Mouse (Mus musculus): ENCODE data around the gene Klf1. TPM values are rescaled to one million over a fixed set of nuclear protein-coding genes. Genes with fewer than 3 reads are reported as not detected.
A peak's percentile ranks its signal among the peaks of the same experiment; 100 is the strongest.

Klf1 gene
- polyA plus RNA-seq, 1 experiment from 2014 or later, result 0.28 TPM

DNA sequence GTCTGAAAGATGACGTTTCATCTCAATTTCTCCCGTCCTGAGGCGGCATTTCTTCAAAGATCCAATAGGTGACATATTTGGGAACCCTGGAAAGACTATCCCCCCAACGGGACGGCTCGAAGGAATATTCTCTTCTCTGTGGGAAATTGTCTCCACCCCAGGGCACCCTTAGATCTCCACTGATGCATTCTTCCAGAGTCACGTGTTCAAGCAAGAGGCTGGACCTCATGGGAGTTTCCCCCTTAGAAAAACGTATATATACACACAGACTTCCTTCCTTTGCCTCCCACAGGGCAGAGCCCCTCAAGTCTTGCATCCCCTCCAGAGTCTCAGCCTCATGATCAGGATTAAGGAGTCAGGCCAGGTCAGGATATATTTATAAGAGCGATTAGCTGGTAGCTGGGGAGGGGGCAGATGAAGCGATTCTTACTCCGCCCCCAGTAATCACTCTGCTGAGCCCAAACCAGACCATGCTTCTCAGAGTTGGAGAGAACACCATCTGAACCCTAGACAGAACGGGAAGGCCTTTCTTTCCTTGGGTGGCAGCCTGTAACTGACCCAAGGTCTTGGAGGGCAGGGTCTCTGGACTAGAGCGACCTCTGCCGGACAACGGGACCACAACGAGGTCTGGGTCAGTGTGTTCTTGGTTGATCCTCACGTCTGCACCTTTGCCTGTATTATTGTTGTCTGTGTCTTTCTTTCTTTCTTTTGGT is 45.0 kb downstream of the Klf1 start, which contains the start of gene Rtbdn:
Rtbdn (plus strand) TSS at position 464 of the 713 bp plus-strand sequence.
- in situ Hi-C loops (cut with MboI; ENCODE audit: low pct_unique_long_range_greater_than_20kb), result no loop called here
- ATAC-seq (no peak), DNase-seq (ENCODE audit: low read depth, low spot score) (no peak)
- peak; percentile 48 for TF ChIP-seq CTCF (IDR thresholded peaks at IDR 0.05)
- H3K27me3 ChIP-seq, result peaks cover 59% of the 10 kb centered on the region
- ChIA-PET POLR2A (no interaction called here), CTCF (no interaction called here)

DNA sequence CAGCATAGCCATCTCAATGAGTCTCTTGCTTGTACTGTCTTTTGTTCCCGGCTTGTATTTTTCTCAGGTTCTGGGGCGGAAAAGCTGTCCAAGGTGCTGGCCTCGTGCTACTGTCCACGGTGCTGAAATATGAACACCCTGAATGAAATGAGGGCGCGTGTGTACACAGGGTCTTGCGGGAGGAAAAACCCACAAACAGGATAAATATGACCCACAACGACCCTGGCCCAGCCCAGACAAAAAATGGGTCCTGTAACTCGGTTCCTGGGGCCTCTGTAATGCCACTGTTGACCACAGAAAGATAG is 45.5 kb downstream of the Klf1 start:
- in situ Hi-C loops (cut with MboI; ENCODE audit: low pct_unique_long_range_greater_than_20kb), result no loop called here
- ChIA-PET POLR2A (no interaction called here), CTCF (no interaction called here)
- TF ChIP-seq CTCF (IDR thresholded peaks at IDR 0.05), result peak; percentile 11
- H3K27me3 ChIP-seq, result peaks cover 64% of the 10 kb centered on the region
- DNase-seq (ENCODE audit: low read depth, low spot score) (no peak), ATAC-seq (no peak)

DNA sequence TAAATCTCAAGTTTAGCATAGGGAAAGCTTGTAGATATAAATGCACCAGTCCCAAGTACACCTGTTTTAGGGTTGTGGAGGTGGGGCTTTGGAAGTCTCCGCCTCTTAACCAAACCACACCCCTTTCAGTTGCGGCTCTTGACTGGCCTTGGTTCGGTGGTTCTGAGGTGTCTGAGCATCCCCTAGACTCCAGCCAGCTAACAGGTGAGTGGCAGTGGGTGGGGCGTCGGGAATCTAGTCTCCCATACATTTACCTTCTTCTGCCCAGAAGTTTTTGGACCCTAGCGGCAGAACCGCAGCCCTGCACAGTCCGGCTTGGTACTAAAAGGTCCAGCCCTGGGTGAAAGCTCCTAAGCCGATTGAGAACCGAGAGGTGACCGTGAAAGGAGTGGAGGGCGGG is 48.0 kb downstream of the Klf1 start:
- in situ Hi-C loops (cut with MboI; ENCODE audit: low pct_unique_long_range_greater_than_20kb), result no loop called here
- ChIA-PET POLR2A (interaction anchor here (0.6 kb wide), 1 partner anchor 115 kb away, joined by 5 read pairs; no protein-coding TSS in a partner anchor), CTCF (interaction anchor here (1.2 kb wide), 1 partner anchor 25 kb away, joined by 3 read pairs; no protein-coding TSS in a partner anchor)
- ATAC-seq, result no peak
- peaks cover 56% of the 10 kb centered on the region for H3K27me3 ChIP-seq
- DNase-seq (ENCODE audit: low read depth, low spot score), result no peak
- TF ChIP-seq CTCF (IDR thresholded peaks at IDR 0.05), result no peak

DNA sequence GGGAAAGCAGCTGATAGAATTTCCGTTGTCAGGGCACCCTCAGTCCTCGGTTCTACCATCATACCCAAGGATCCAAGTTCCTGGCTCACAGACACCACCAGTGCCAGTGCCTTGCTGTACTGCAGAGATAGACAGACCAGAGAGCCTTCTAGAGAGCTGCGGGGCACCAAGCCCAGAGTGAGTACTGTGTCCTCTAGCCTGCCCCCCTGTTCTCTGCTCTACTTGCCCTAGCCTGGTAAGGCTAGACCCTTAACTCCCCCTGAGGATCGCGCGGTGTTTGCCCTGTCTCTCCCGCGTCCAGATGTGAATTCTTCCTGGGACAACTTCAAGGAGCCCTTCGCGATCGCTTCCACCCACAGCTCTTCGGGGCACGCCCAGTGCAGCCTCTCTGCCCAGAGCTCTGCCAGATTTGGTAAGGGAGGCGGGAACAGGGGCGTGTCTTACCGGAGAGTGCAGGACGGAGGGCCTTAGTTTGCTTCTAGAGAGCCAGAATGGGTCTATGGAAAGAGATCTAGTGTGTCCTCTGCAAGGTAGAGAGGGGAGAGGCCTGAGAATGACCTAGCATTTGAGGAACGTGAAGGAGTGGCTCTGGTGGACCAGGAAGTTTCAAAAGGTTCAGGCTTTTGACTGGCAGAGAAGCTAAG is 51.0 kb downstream of the Klf1 start:
- in situ Hi-C loops (cut with MboI; ENCODE audit: low pct_unique_long_range_greater_than_20kb), result no loop called here
- CTCF ChIA-PET, result interaction anchor here (1.2 kb wide), 1 partner anchor 44 kb away, joined by 3 read pairs; no protein-coding TSS in a partner anchor
- DNase-seq (ENCODE audit: low read depth, low spot score) (no peak), ATAC-seq (no peak)
- TF ChIP-seq CTCF (IDR thresholded peaks at IDR 0.05), result no peak
- H3K27me3 ChIP-seq, result peaks cover 30% of the 10 kb centered on the region
- POLR2A ChIA-PET, result no interaction called here

Other genes with a start within 250 kb of the Klf1 start
- gene Ier2, start 239.1 kb upstream of the Klf1 start, polyA plus RNA-seq (2021), result 113 TPM
- gene Trmt1, start 215.6 kb upstream of the Klf1 start, polyA plus RNA-seq (2021), result 106 TPM
- 109 TPM for gene Nacc1, start 214.1 kb upstream of the Klf1 start, polyA plus RNA-seq (2021)
- 0.13 TPM for gene Lyl1, start 200.5 kb upstream of the Klf1 start, polyA plus RNA-seq (2021)
- 1.4 TPM for gene G430095P16Rik, start 178.9 kb upstream of the Klf1 start, polyA plus RNA-seq (2021)
- 32.5 TPM for gene Nfix, start 101.6 kb upstream of the Klf1 start, polyA plus RNA-seq (2021)
- 12.5 TPM for gene Dand5, start 79.1 kb upstream of the Klf1 start, polyA plus RNA-seq (2021)
- 31.8 TPM for gene Gadd45gip1, start 70.4 kb upstream of the Klf1 start, polyA plus RNA-seq (2021)
- 126 TPM for gene Rad23a, start 61.3 kb upstream of the Klf1 start, polyA plus RNA-seq (2021)
- gene Calr, start 55.0 kb upstream of the Klf1 start, polyA plus RNA-seq (2021), result 1,232 TPM
- 79.6 TPM for gene Farsa, start 44.9 kb upstream of the Klf1 start, polyA plus RNA-seq (2021)
- 6.0 TPM for gene Syce2, start 29.8 kb upstream of the Klf1 start, polyA plus RNA-seq (2021)
- gene Gcdh, start 8.0 kb upstream of the Klf1 start, polyA plus RNA-seq (2021), result 55.5 TPM
- gene Dnase2a, start 6.6 kb downstream of the Klf1 start, polyA plus RNA-seq (2021), result 25.9 TPM
- gene Mast1, start 35.4 kb downstream of the Klf1 start, polyA plus RNA-seq (2021), result 0.60 TPM
- 0.22 TPM for gene Rtbdn, start 45.1 kb downstream of the Klf1 start, polyA plus RNA-seq (2021)
- gene Gm49661, start 67.5 kb downstream of the Klf1 start, polyA plus RNA-seq (2021), result 6.4 TPM
- 668 TPM for gene Prdx2, start 67.7 kb downstream of the Klf1 start, polyA plus RNA-seq (2021)
- 91.5 TPM for gene Rnaseh2a, start 67.8 kb downstream of the Klf1 start, polyA plus RNA-seq (2021)
- 280 TPM for gene Junb, start 76.8 kb downstream of the Klf1 start, polyA plus RNA-seq (2021)
- 33.0 TPM for gene Hook2, start 88.7 kb downstream of the Klf1 start, polyA plus RNA-seq (2021)
- 0.05 TPM for gene Best2, start 112.6 kb downstream of the Klf1 start, polyA plus RNA-seq (2021)
- gene Asna1, start 123.4 kb downstream of the Klf1 start, polyA plus RNA-seq (2021), result 159 TPM
- gene Trir, start 124.9 kb downstream of the Klf1 start, polyA plus RNA-seq (2021), result 152 TPM
- 83.7 TPM for gene Tnpo2, start 135.0 kb downstream of the Klf1 start, polyA plus RNA-seq (2021)
- 32.7 TPM for gene Fbxw9, start 158.1 kb downstream of the Klf1 start, polyA plus RNA-seq (2021)
- 0.21 TPM for gene Gm5741, start 166.1 kb downstream of the Klf1 start, polyA plus RNA-seq (2021)
- gene Dhps, start 169.8 kb downstream of the Klf1 start, polyA plus RNA-seq (2021), result 57.6 TPM
- 104 TPM for gene Wdr83os, start 178.8 kb downstream of the Klf1 start, polyA plus RNA-seq (2021)
- gene Wdr83, start 179.4 kb downstream of the Klf1 start, polyA plus RNA-seq (2021), result 30.4 TPM
- gene Man2b1, start 181.3 kb downstream of the Klf1 start, polyA plus RNA-seq (2021), result 45.5 TPM
- gene Zfp791, start 221.2 kb downstream of the Klf1 start, polyA plus RNA-seq (2021), result 2.2 TPM
- gene Cks1brt, start 250.0 kb downstream of the Klf1 start, polyA plus RNA-seq (2021), result 3.8 TPM

Data from Patski (cell line).